Mouse (Mus musculus) neural tube, embryonic 12.5 days (tissue): ENCODE results near the gene Zbtb40. TPM values are rescaled to one million over a fixed set of nuclear protein-coding genes. Genes with fewer than 3 reads are reported as not detected.

ENCODE experiments used
- ATAC-seq: fragments of 200-750 bp; cut with Nextera tagmentation; 2 replicates; pipeline ENCODE4 v1.8.0; 2017; ENCODE audit warnings: low read depth, mild to moderate bottlenecking, moderate TSS enrichment, moderate library complexity; ENCODE audit not compliant: low FRiP score
- H3K27ac ChIP-seq: fragments of 300-500 bp; sonication (generic); 2 replicates; pipeline ENCODE4 v1.5.1; 2016
- H3K27me3 ChIP-seq: fragments of 300-500 bp; sonication (generic); replicated peaks from 2 replicates; pipeline ENCODE4 v1.6.1; 2016; ENCODE audit warnings: mild to moderate bottlenecking
- H3K36me3 ChIP-seq: fragments of 300-500 bp; sonication (generic); 2 replicates; pipeline ENCODE4 v1.6.1; 2016; ENCODE audit warnings: mild to moderate bottlenecking
- H3K4me1 ChIP-seq: fragments of 300-500 bp; sonication (generic); 2 replicates; pipeline ENCODE4 v1.6.1; 2016
- H3K4me2 ChIP-seq: fragments of 300-500 bp; sonication (generic); replicated peaks from 2 replicates; pipeline ENCODE4 v1.6.1; 2016; ENCODE audit warnings: mild to moderate bottlenecking
- H3K4me3 ChIP-seq: fragments of 300-500 bp; sonication (generic); 2 replicates; pipeline ENCODE4 v1.5.1; 2016
- H3K9ac ChIP-seq: fragments of 300-500 bp; sonication (generic); 2 replicates; pipeline ENCODE4 v1.6.1; 2016; ENCODE audit warnings: mild to moderate bottlenecking
- H3K9me3 ChIP-seq: fragments of 300-500 bp; sonication (generic); 2 replicates; pipeline ENCODE4 v1.6.1; 2016; ENCODE audit warnings: mild to moderate bottlenecking
- WGBS: fragments of 180-500 bp; shearing (Covaris S2); methylation state at CpG from one replicate; pipeline ENCODE4 v1.1.7; 2016; 5-methylcytosine and 5-hydroxymethylcytosine counted together
- polyA plus RNA-seq: library from polyadenylated mRNA; unstranded; fragments of >200 nt; fragmentation: Nextera tagmentation; extraction: Ambion mirVana; gene quantifications from 2 replicates; pipeline ENCODE4 v1.2.1, GENCODE M21; 2016

Gene Zbtb40
- polyA plus RNA-seq, 1 experiment from 2014 or later = 6.3 TPM

GRCm38 (mm10) chr4:136944558-136945350 lies 103.8 kb downstream of the Zbtb40 start:
- Histone ChIP-seq H3K9me3 (no peaks in the 10 kb centered on the region), H3K4me2 (no peak overlapping the region), H3K4me3 (no peak overlapping the region), H3K36me3 (no peaks in the 10 kb centered on the region), H3K27ac (no peak overlapping the region), H3K27me3 (0 out of 2 replicates have a peak, but pooled peaks cover 9% of the 10 kb centered on the region), H3K4me1 (peaks cover 27% of the 10 kb centered on the region), H3K9ac (no peak overlapping the region)
- WGBS = 71% methylated on average over 11 of the region's 11 CpGs
- ATAC-seq = no peak

- H3K4me1 ChIP-seq = peaks cover 19% of the 10 kb centered on the region
- 0 out of 2 replicates have a peak overlapping the region, but pooled peaks have one; percentile 12 for H3K4me2 ChIP-seq
- ATAC-seq = no peak
- no peak overlapping the region for H3K9ac ChIP-seq
- no peak overlapping the region for H3K4me3 ChIP-seq
- H3K36me3 ChIP-seq = no peaks in the 10 kb centered on the region
- 0 out of 2 replicates have a peak, but pooled peaks cover 4% of the 10 kb centered on the region for H3K27me3 ChIP-seq
- H3K9me3 ChIP-seq = no peaks in the 10 kb centered on the region
- no peak overlapping the region for H3K27ac ChIP-seq
- 36% methylated on average over 13 of the region's 13 CpGs for WGBS
Measured at GRCm38 (mm10) chr4:136943175-136943574, 105.4 kb downstream of the Zbtb40 start.

GRCm38 (mm10) chr4:136942761-136943160 lies 105.8 kb downstream of the Zbtb40 start:
- no peak for ATAC-seq
- Histone ChIP-seq H3K36me3 (no peaks in the 10 kb centered on the region), H3K4me3 (no peak overlapping the region), H3K4me1 (peaks cover 19% of the 10 kb centered on the region), H3K27me3 (0 out of 2 replicates have a peak, but pooled peaks cover 3% of the 10 kb centered on the region), H3K27ac (no peak overlapping the region), H3K9me3 (no peaks in the 10 kb centered on the region), H3K9ac (no peak overlapping the region), H3K4me2 (peak overlapping the region; percentile 12; the same call in 1 of the 2 replicates)
- WGBS = 22% methylated on average over 18 of the region's 18 CpGs

- Histone ChIP-seq H3K4me1 (peaks cover 15% of the 10 kb centered on the region), H3K4me2 (no peak overlapping the region), H3K9ac (no peak overlapping the region), H3K36me3 (no peaks in the 10 kb centered on the region), H3K27ac (no peak overlapping the region), H3K4me3 (no peak overlapping the region), H3K27me3 (0 out of 2 replicates have a peak, but pooled peaks cover 3% of the 10 kb centered on the region), H3K9me3 (no peaks in the 10 kb centered on the region)
- 86% methylated on average over 5 of the region's 5 CpGs for WGBS
- no peak for ATAC-seq
Measured at GRCm38 (mm10) chr4:136937935-136938334, 110.7 kb downstream of the Zbtb40 start.

- Histone ChIP-seq H3K27me3 (0 out of 2 replicates have a peak, but pooled peaks cover 3% of the 10 kb centered on the region), H3K4me1 (peaks cover 9% of the 10 kb centered on the region; the same call in 1 of the 2 replicates), H3K4me3 (no peak overlapping the region), H3K4me2 (no peak overlapping the region), H3K36me3 (no peaks in the 10 kb centered on the region), H3K9ac (no peak overlapping the region), H3K27ac (no peak overlapping the region), H3K9me3 (no peaks in the 10 kb centered on the region)
- WGBS = 81% methylated on average over 4 of the region's 4 CpGs
- ATAC-seq = no peak
Measured at GRCm38 (mm10) chr4:136937344-136937743, 111.3 kb downstream of the Zbtb40 start.

- Histone ChIP-seq H3K27me3 (0 out of 2 replicates have a peak, but pooled peaks cover 2% of the 10 kb centered on the region), H3K4me1 (peaks cover 9% of the 10 kb centered on the region; the same call in 1 of the 2 replicates), H3K9ac (no peak overlapping the region), H3K9me3 (no peaks in the 10 kb centered on the region), H3K4me2 (no peak overlapping the region), H3K36me3 (no peaks in the 10 kb centered on the region), H3K4me3 (no peak overlapping the region), H3K27ac (no peak overlapping the region)
- WGBS = 65% methylated on average over 18 of the region's 18 CpGs
- no peak for ATAC-seq
Measured at GRCm38 (mm10) chr4:136934746-136935613, 113.6 kb downstream of the Zbtb40 start.

GRCm38 (mm10) chr4:136930474-136930873 lies 118.1 kb downstream of the Zbtb40 start:
- no peak overlapping the region for H3K9ac ChIP-seq

More at GRCm38 (mm10) chr4:136930474-136930873, 118.1 kb downstream of the Zbtb40 start:
- no peak for ATAC-seq
- Histone ChIP-seq H3K4me3 (no peak overlapping the region), H3K4me1 (peaks cover 15% of the 10 kb centered on the region; the same call in 1 of the 2 replicates), H3K27me3 (peaks cover 11% of the 10 kb centered on the region; the same call in 1 of the 2 replicates), H3K36me3 (no peaks in the 10 kb centered on the region), H3K9me3 (no peaks in the 10 kb centered on the region), H3K4me2 (no peak overlapping the region), H3K27ac (no peak overlapping the region)
- 89% methylated on average over 8 of the region's 8 CpGs for WGBS

Other genes starting within 250 kb of the Zbtb40 start
- 22.0 and 30.3 TPM in 2 replicates for gene Ephb2, start 212.8 kb downstream of the Zbtb40 start, polyA plus RNA-seq
- gene C1qb, start 162.6 kb downstream of the Zbtb40 start, polyA plus RNA-seq = 32.6 and 34.9 TPM in 2 replicates
- gene C1qc, start 155.7 kb downstream of the Zbtb40 start, polyA plus RNA-seq = 19.6 and 21.3 TPM in 2 replicates
- 17.4 and 21.0 TPM in 2 replicates for gene C1qa, start 150.0 kb downstream of the Zbtb40 start, polyA plus RNA-seq
- gene Epha8, start 92.0 kb downstream of the Zbtb40 start, polyA plus RNA-seq = 6.6 and 7.2 TPM in 2 replicates
- gene Wnt4, start 228.7 kb upstream of the Zbtb40 start, polyA plus RNA-seq = 16.1 and 17.4 TPM in 2 replicates